Comparison of ENCODE assay signal across 17 mouse cellular contexts in genomic region chr1:93289678-93290214, GRCm38 (mm10). TPM values are rescaled to one million over a fixed set of nuclear protein-coding genes. Genes with fewer than 3 reads are reported as not detected.
A peak's percentile ranks its signal among the peaks of the same experiment; 100 is the strongest.
DNase-seq lines count a peak whose midpoint lies in the region; ATAC-seq and TF ChIP-seq lines count a peak whose summit lies in the region.
"Had no signal": no experiment of that assay in that cellular context is flagged by ENCODE, and none has a peak within 500 bp of the region (broad histone marks: within the 10 kb centered on the region; RNA-seq: fewer than 3 reads in every experiment).

No protein-coding gene starts in this region.

- 77% methylated on average over 3 of the region's 3 CpGs for WGBS in forebrain, embryonic 11.5 days
- 72% methylated on average over 3 of the region's 3 CpGs for WGBS in forebrain, embryonic 15.5 days
- 73% methylated on average over 3 of the region's 3 CpGs for WGBS in forebrain, postnatal 0 days

- H3K27me3 ChIP-seq in forebrain, embryonic 11.5 days (ENCODE audit: control insufficient read depth, insufficient read depth, low read length): no peaks in the 10 kb centered on the region
- no peaks in the 10 kb centered on the region for H3K27me3 ChIP-seq in forebrain, embryonic 15.5 days
- H3K27me3 ChIP-seq in forebrain, postnatal 0 days (ENCODE audit: insufficient read depth, low read length): no peaks in the 10 kb centered on the region
- H3K27me3 ChIP-seq: forebrain, embryonic 13.5 days; heart, embryonic 13.5 days; intestine, embryonic 15.5 days; lung, embryonic 15.5 days; neural tube, embryonic 13.5 days had no signal

- no peak overlapping the region for H3K27ac ChIP-seq in forebrain, embryonic 11.5 days (ENCODE audit: low read depth, low read length)
- no peak overlapping the region for H3K27ac ChIP-seq in forebrain, embryonic 15.5 days (replicated peaks)
- H3K27ac ChIP-seq in forebrain, postnatal 0 days (ENCODE audit: low read depth, low read length): no peak overlapping the region
- no peak overlapping the region for H3K27ac ChIP-seq in gastrocnemius, adult 2 months
- H3K27ac ChIP-seq: forebrain, embryonic 13.5 days; heart, embryonic 13.5 days; intestine, embryonic 15.5 days; lung, embryonic 15.5 days; neural tube, embryonic 13.5 days had no signal

- TF ChIP-seq CTCF in forebrain, postnatal 0 days (IDR thresholded peaks at IDR 0.05; ENCODE audit: low read depth): no peak
- no peak for TF ChIP-seq CTCF in gastrocnemius, adult 2 months (IDR thresholded peaks at IDR 0.05)

- no peaks in the 10 kb centered on the region for H3K4me1 ChIP-seq in forebrain, embryonic 11.5 days (replicated peaks; ENCODE audit: control insufficient read depth, insufficient read depth, low read length)
- H3K4me1 ChIP-seq in forebrain, embryonic 15.5 days: no peaks in the 10 kb centered on the region
- H3K4me1 ChIP-seq in forebrain, postnatal 0 days (ENCODE audit: insufficient read depth): no peaks in the 10 kb centered on the region
- H3K4me1 ChIP-seq: heart, embryonic 13.5 days; intestine, embryonic 15.5 days; lung, embryonic 15.5 days; neural tube, embryonic 13.5 days had no signal

- H3K36me3 ChIP-seq in forebrain, embryonic 11.5 days (ENCODE audit: control insufficient read depth, insufficient read depth, low read length): no peaks in the 10 kb centered on the region
- H3K36me3 ChIP-seq in forebrain, embryonic 15.5 days: no peaks in the 10 kb centered on the region
- H3K36me3 ChIP-seq in forebrain, postnatal 0 days (ENCODE audit: insufficient read depth): no peaks in the 10 kb centered on the region
- H3K36me3 ChIP-seq: intestine, embryonic 15.5 days; neural tube, embryonic 13.5 days had no signal

- no peak overlapping the region for H3K4me2 ChIP-seq in forebrain, embryonic 11.5 days (ENCODE audit: low read depth, low read length, severe bottlenecking)
- H3K4me2 ChIP-seq in forebrain, embryonic 15.5 days (replicated peaks): no peak overlapping the region
- H3K4me2 ChIP-seq in forebrain, postnatal 0 days (ENCODE audit: low read depth): no peak overlapping the region
- H3K4me2 ChIP-seq: forebrain, embryonic 13.5 days; heart, embryonic 13.5 days; intestine, embryonic 15.5 days; lung, embryonic 15.5 days; neural tube, embryonic 13.5 days had no signal

- no peak for ATAC-seq in forebrain, embryonic 11.5 days (replicated peaks; ENCODE audit: low FRiP score)
- no peak for ATAC-seq in forebrain, embryonic 15.5 days (replicated peaks)
- peak; percentile 61 for ATAC-seq in CD4-positive, CD25-positive, alpha-beta regulatory T cell, adult 4 months
- peak; percentile 41 to 62; a peak in 2 of 4 replicates for ATAC-seq in hematopoietic stem cell, adult 5-6 weeks (replicated peaks in 1 of 2; ENCODE audit: insufficient read depth in 1 of 2, low FRiP score in 2 of 2, low TSS enrichment in 1 of 2, low read depth in 1 of 2, poor library complexity in 2 of 2, severe bottlenecking in 2 of 2)
- no peak for ATAC-seq in forebrain, postnatal 0 days
- ATAC-seq: forebrain, embryonic 13.5 days; intestine, embryonic 15.5 days had no signal

- no peak overlapping the region for H3K4me3 ChIP-seq in forebrain, embryonic 11.5 days (ENCODE audit: low read depth, low read length)
- no peak overlapping the region for H3K4me3 ChIP-seq in forebrain, embryonic 15.5 days
- no peak overlapping the region for H3K4me3 ChIP-seq in forebrain, postnatal 0 days (ENCODE audit: low read depth, low read length)
- no peak overlapping the region for H3K4me3 ChIP-seq in gastrocnemius, adult 2 months
- H3K4me3 ChIP-seq: forebrain, embryonic 13.5 days; heart, embryonic 13.5 days; intestine, embryonic 15.5 days; lung, embryonic 15.5 days; neural tube, embryonic 13.5 days had no signal

- peak; percentile 33 for DNase-seq in forebrain, embryonic 11.5 days (ENCODE audit: low spot score)
- DNase-seq in naive thymus-derived CD4-positive, alpha-beta T cell, adult 2 months (ENCODE audit: low read depth): peak; percentile 9
- DNase-seq in Muller cell, postnatal 12 days (ENCODE audit: inconsistent ontology term): no peak
- no peak for DNase-seq in forebrain, postnatal 0 days
- DNase-seq in gastrocnemius, adult 2 months: no peak
- DNase-seq: cerebellum, adult 9-11 months; heart, postnatal 4 days; left cerebral cortex, postnatal 4 days; right cerebral cortex, postnatal 14 days had no signal

- H3K9me3 ChIP-seq in forebrain, embryonic 11.5 days (ENCODE audit: control insufficient read depth, low read length): no peaks in the 10 kb centered on the region
- no peaks in the 10 kb centered on the region for H3K9me3 ChIP-seq in forebrain, embryonic 15.5 days
- no peaks in the 10 kb centered on the region for H3K9me3 ChIP-seq in forebrain, postnatal 0 days (ENCODE audit: low read length)
- H3K9me3 ChIP-seq: forebrain, embryonic 13.5 days; heart, embryonic 13.5 days; intestine, embryonic 15.5 days; lung, embryonic 15.5 days; neural tube, embryonic 13.5 days had no signal

- no peak overlapping the region for H3K9ac ChIP-seq in forebrain, embryonic 11.5 days (ENCODE audit: low read length)
- no peak overlapping the region for H3K9ac ChIP-seq in forebrain, embryonic 15.5 days (replicated peaks)
- no peak overlapping the region for H3K9ac ChIP-seq in forebrain, postnatal 0 days
- H3K9ac ChIP-seq: forebrain, embryonic 13.5 days; heart, embryonic 13.5 days; intestine, embryonic 15.5 days; lung, embryonic 15.5 days; neural tube, embryonic 13.5 days had no signal

- intact Hi-C loops in gastrocnemius, adult 2 months (cut with DNase I): no loop called here

RNA-seq across cellular contexts. Expression of gene Mterf4, which starts 16.0 kb away (rescaled TPM):
- polyA plus RNA-seq in forebrain, embryonic 11.5 days (2014; fragmentation: Nextera tagmentation; extraction: Ambion mirVana): 31.0 and 37.8 TPM in 2 replicates
- 36.2 and 38.0 TPM in 2 replicates for polyA plus RNA-seq in forebrain, embryonic 15.5 days (2015; fragmentation: Nextera tagmentation; extraction: Ambion mirVana)
- polyA plus RNA-seq in CD4-positive, CD25-positive, alpha-beta regulatory T cell, adult 4 months (2017; shearing (Covaris generic)): 10 to 100 TPM; 22.8 to 25.7 TPM
- 35.3 and 36.8 TPM in 2 replicates for total RNA-seq in hematopoietic stem cell, adult 5-6 weeks (2017)
- 31.5 and 31.9 TPM in 2 replicates for total RNA-seq in forebrain, postnatal 0 days (2014; rRNA removed)
- polyA plus RNA-seq in forebrain, postnatal 0 days (2015; fragmentation: Nextera tagmentation; extraction: Ambion mirVana): 18.9 and 24.4 TPM in 2 replicates
- 10 to 100 TPM in 1 of 2 experiments, 1 to 10 TPM in 1; 8.7 to 12.1 TPM for total RNA-seq in gastrocnemius, adult 2 months (2021)

RNA-seq across cellular contexts. Expression of gene Ppp1r7, which starts 52.9 kb away (rescaled TPM):
- 88.4 and 94.6 TPM in 2 replicates for polyA plus RNA-seq in forebrain, embryonic 11.5 days (2014; fragmentation: Nextera tagmentation; extraction: Ambion mirVana)
- 56.2 and 57.5 TPM in 2 replicates for polyA plus RNA-seq in forebrain, embryonic 15.5 days (2015; fragmentation: Nextera tagmentation; extraction: Ambion mirVana)
- 10 to 100 TPM; 63.9 to 66.4 TPM for polyA plus RNA-seq in CD4-positive, CD25-positive, alpha-beta regulatory T cell, adult 4 months (2017; shearing (Covaris generic))
- 18.4 and 26.9 TPM in 2 replicates for total RNA-seq in hematopoietic stem cell, adult 5-6 weeks (2017)
- 13.9 and 16.0 TPM in 2 replicates for total RNA-seq in forebrain, postnatal 0 days (2014; rRNA removed)
- polyA plus RNA-seq in forebrain, postnatal 0 days (2015; fragmentation: Nextera tagmentation; extraction: Ambion mirVana): 48.2 and 62.0 TPM in 2 replicates
- total RNA-seq in gastrocnemius, adult 2 months (2021): 10 to 100 TPM; 21.4 to 22.1 TPM

RNA-seq across cellular contexts. Expression of gene Pask, which starts 53.5 kb away (rescaled TPM):
- 28.2 and 30.0 TPM in 2 replicates for polyA plus RNA-seq in forebrain, embryonic 11.5 days (2014; fragmentation: Nextera tagmentation; extraction: Ambion mirVana)
- 10.2 and 11.3 TPM in 2 replicates for polyA plus RNA-seq in forebrain, embryonic 15.5 days (2015; fragmentation: Nextera tagmentation; extraction: Ambion mirVana)
- 1 to 10 TPM in 1 of 2 experiments, under 1 TPM in 1; 0.82 to 1.4 TPM for polyA plus RNA-seq in CD4-positive, CD25-positive, alpha-beta regulatory T cell, adult 4 months (2017; shearing (Covaris generic))
- 13.1 and 20.8 TPM in 2 replicates for total RNA-seq in hematopoietic stem cell, adult 5-6 weeks (2017)
- total RNA-seq in forebrain, postnatal 0 days (2014; rRNA removed): 6.5 and 14.1 TPM in 2 replicates
- 2.2 and 3.1 TPM in 2 replicates for polyA plus RNA-seq in forebrain, postnatal 0 days (2015; fragmentation: Nextera tagmentation; extraction: Ambion mirVana)
- total RNA-seq in gastrocnemius, adult 2 months (2021): under 1 TPM; 0.13 to 0.20 TPM

RNA-seq across cellular contexts. Expression of gene Sned1, which starts 54.1 kb away (rescaled TPM):
- polyA plus RNA-seq in forebrain, embryonic 11.5 days (2014; fragmentation: Nextera tagmentation; extraction: Ambion mirVana): 2.2 and 3.2 TPM in 2 replicates
- polyA plus RNA-seq in forebrain, embryonic 15.5 days (2015; fragmentation: Nextera tagmentation; extraction: Ambion mirVana): 3.7 and 3.9 TPM in 2 replicates
- under 1 TPM in 1 of 2 experiments, not detected in 1; 0.13 TPM for polyA plus RNA-seq in CD4-positive, CD25-positive, alpha-beta regulatory T cell, adult 4 months (2017; shearing (Covaris generic))
- 0.25 and 0.63 TPM in 2 replicates for total RNA-seq in hematopoietic stem cell, adult 5-6 weeks (2017)
- total RNA-seq in forebrain, postnatal 0 days (2014; rRNA removed): 6.2 and 10.6 TPM in 2 replicates
- 1.1 and 2.8 TPM in 2 replicates for polyA plus RNA-seq in forebrain, postnatal 0 days (2015; fragmentation: Nextera tagmentation; extraction: Ambion mirVana)
- 1 to 10 TPM; 5.1 to 5.4 TPM for total RNA-seq in gastrocnemius, adult 2 months (2021)

Comparison
In these comparisons a context has a peak if more than half of its experiments do, and no peak if none do; other contexts are left out.
1. DNase-seq: peak in forebrain, embryonic 11.5 days (single experiment) and naive thymus-derived CD4-positive, alpha-beta T cell, adult 2 months (single experiment); none in Muller cell, postnatal 12 days (single experiment), forebrain, postnatal 0 days (single experiment) and gastrocnemius, adult 2 months (single experiment).
2. ATAC-seq: peak in CD4-positive, CD25-positive, alpha-beta regulatory T cell, adult 4 months (single experiment) and hematopoietic stem cell, adult 5-6 weeks (2 of 2); none in forebrain, embryonic 11.5 days (single experiment), forebrain, embryonic 15.5 days (single experiment) and forebrain, postnatal 0 days (single experiment).